Mouse (Mus musculus) intestine, embryonic 15.5 days (tissue): ENCODE data around the gene Olfr156. TPM values are rescaled to one million over a fixed set of nuclear protein-coding genes. Genes with fewer than 3 reads are reported as not detected.
A peak's percentile ranks its signal among the peaks of the same experiment; 100 is the strongest.

Source experiments
- ATAC-seq: fragments of 200-750 bp; cut with Nextera tagmentation; 2 replicates; pipeline ENCODE4 v1.8.0; 2017; ENCODE audit warnings: moderate TSS enrichment, moderate library complexity
- H3K27ac ChIP-seq: fragments of 300-500 bp; sonication (generic); 2 replicates; pipeline ENCODE4 v1.5.1; 2015; ENCODE audit warnings: mild to moderate bottlenecking, inconsistent platforms
- H3K27me3 ChIP-seq: fragments of 300-500 bp; sonication (generic); replicated peaks from 2 replicates; pipeline ENCODE4 v1.6.1; 2015; ENCODE audit warnings: inconsistent platforms
- H3K36me3 ChIP-seq: fragments of 300-500 bp; sonication (generic); 2 replicates; pipeline ENCODE4 v1.6.1; 2015; ENCODE audit warnings: inconsistent platforms
- H3K4me1 ChIP-seq: fragments of 300-500 bp; sonication (generic); replicated peaks from 2 replicates; pipeline ENCODE4 v1.6.1; 2015; ENCODE audit warnings: inconsistent platforms
- H3K4me2 ChIP-seq: fragments of 300-500 bp; sonication (generic); replicated peaks from 2 replicates; pipeline ENCODE4 v1.6.1; 2015; ENCODE audit warnings: mild to moderate bottlenecking, inconsistent platforms
- H3K4me3 ChIP-seq: fragments of 300-500 bp; sonication (generic); replicated peaks from 2 replicates; pipeline ENCODE4 v1.5.1; 2015; ENCODE audit warnings: inconsistent platforms
- H3K9ac ChIP-seq: fragments of 300-500 bp; sonication (generic); 2 replicates; pipeline ENCODE4 v1.6.1; 2015; ENCODE audit warnings: inconsistent platforms
- H3K9me3 ChIP-seq: fragments of 300-500 bp; sonication (generic); 2 replicates; pipeline ENCODE4 v1.6.1; 2016; ENCODE audit warnings: inconsistent platforms
- WGBS: fragments of 180-500 bp; shearing (Covaris S2); methylation state at CpG from one replicate; pipeline ENCODE4 v1.1.7; 2015; 5-methylcytosine and 5-hydroxymethylcytosine counted together
- polyA plus RNA-seq: library from polyadenylated mRNA; unstranded; fragments of >200 nt; fragmentation: Nextera tagmentation; extraction: Ambion mirVana; gene quantifications from 2 replicates; pipeline ENCODE4 v1.2.1, GENCODE M21; 2015

The Olfr156 gene
- polyA plus RNA-seq = not detected in 2 replicates

GRCm38 (mm10) chr4:43823845-43824337, at the start of gene Olfr156:
Olfr156 (minus strand) TSS chr4:43823895.
- no peaks in the 10 kb centered on the region for H3K9me3 ChIP-seq
- no peaks in the 10 kb centered on the region for H3K27me3 ChIP-seq
- H3K9ac ChIP-seq = no peak within 1 kb of the TSS
- WGBS = 15% methylated on average over 7 of the region's 7 CpGs
- no peak within 1 kb of the TSS for H3K4me3 ChIP-seq
- no peak for ATAC-seq
- H3K4me2 ChIP-seq = no peak within 1 kb of the TSS
- H3K4me1 ChIP-seq = no peaks in the 10 kb centered on the region
- no peaks in the 10 kb centered on the region for H3K36me3 ChIP-seq
- H3K27ac ChIP-seq = no peak within 1 kb of the TSS

GRCm38 (mm10) chr4:43869821-43870220, 46.1 kb upstream of the Olfr156 start:
- Histone ChIP-seq H3K9ac (no peak overlapping the region), H3K4me2 (no peak overlapping the region), H3K27ac (no peak overlapping the region), H3K27me3 (no peaks in the 10 kb centered on the region; the same call in 1 of the 2 replicates), H3K4me1 (no peaks in the 10 kb centered on the region), H3K4me3 (no peak overlapping the region), H3K9me3 (no peaks in the 10 kb centered on the region), H3K36me3 (no peaks in the 10 kb centered on the region)
- WGBS = 71% methylated on average over 10 of the region's 10 CpGs
- no peak for ATAC-seq

DNA sequence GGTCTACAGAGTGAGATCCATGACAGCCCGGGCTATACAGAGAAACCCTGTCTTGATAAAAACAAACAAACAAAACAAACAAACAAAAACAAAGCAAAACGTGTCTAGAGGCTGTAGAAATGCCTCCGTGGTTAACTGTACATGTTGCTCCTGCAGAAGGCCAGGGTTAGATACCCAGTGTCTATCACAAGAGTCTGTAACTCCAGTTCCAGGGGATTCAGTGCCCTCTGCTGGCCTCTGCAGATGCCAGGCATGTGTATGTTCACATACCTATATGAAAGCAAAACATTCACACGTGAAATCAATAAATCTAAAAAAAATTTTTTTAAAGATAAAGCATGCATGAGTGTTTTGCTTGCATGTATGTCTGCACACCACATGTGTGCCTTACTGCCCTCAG, 39.6 kb upstream of the Olfr156 start:
- WGBS = 63% methylated on average over 4 of the region's 4 CpGs
- Histone ChIP-seq H3K4me1 (no peaks in the 10 kb centered on the region), H3K27ac (no peak overlapping the region), H3K9ac (no peak overlapping the region), H3K27me3 (no peaks in the 10 kb centered on the region), H3K4me3 (no peak overlapping the region), H3K36me3 (no peaks in the 10 kb centered on the region), H3K9me3 (no peaks in the 10 kb centered on the region), H3K4me2 (no peak overlapping the region)
- ATAC-seq = no peak

DNA sequence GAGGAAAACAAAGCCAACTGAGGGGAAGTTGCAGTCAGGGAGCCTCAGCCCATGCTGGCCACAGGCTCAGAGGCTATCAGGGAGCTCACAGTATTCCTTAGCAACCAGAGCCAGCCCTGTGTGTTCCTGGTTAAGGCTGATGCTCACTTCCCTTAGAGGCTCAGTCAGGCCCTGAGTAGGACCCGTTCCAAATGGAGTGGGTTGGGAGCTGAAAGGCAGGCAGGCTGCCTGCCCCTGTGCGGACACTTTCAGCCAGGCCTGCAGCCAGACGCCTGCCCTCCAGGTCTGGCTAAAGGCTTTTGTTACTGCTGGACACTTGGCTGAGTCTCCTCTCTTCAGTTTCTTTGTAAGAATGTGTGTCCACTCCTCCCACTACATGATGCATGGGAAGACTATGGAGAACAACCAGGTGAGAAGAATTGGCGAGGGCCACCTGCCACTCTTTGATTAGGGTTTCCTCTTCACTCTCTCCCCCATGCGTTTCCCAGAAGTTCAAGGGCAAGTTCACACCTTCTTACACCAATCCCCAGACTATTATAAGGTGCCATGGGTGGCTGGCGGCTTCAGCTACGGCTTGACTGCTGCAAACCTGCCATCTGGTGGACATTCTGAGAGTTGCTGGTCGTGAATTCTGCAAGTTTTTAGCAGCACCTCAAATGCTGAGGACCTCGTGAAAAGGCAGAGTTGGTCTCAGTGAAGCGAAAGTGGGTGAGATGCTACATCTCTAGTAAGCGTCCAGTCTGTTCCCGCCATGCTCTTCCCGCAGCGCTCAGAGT, 37.2 kb upstream of the Olfr156 start:
- Histone ChIP-seq H3K4me3 (no peak overlapping the region), H3K36me3 (no peaks in the 10 kb centered on the region), H3K27ac (no peak overlapping the region), H3K4me1 (no peaks in the 10 kb centered on the region), H3K9me3 (no peaks in the 10 kb centered on the region), H3K27me3 (no peaks in the 10 kb centered on the region), H3K9ac (no peak overlapping the region), H3K4me2 (no peak overlapping the region)
- WGBS = 16% methylated on average over 14 of the region's 14 CpGs
- ATAC-seq = 0 out of 2 replicates have a peak, but pooled peaks have one; percentile 28

DNA sequence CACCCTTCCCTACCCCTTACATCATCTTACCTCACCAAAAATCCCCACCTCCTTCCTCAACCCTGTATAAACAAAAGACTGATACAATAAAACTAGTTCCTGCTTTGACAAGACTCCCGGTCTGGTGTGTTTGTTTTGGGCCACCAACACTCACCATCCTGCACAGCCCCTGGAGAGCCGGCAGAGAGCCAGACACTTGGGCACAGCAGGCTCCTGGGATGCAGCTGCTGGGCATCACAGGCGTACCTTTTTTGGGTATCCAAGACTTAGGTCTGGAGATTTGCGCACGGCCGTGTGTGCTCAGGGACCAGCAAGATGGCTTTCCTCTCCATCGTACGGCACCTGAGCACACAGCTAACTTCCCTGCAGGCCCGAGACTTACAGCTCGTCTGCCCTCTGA, 36.2 kb upstream of the Olfr156 start:
- Histone ChIP-seq H3K4me3 (no peak overlapping the region), H3K9ac (no peak overlapping the region), H3K27me3 (no peaks in the 10 kb centered on the region), H3K27ac (no peak overlapping the region), H3K4me1 (no peaks in the 10 kb centered on the region), H3K36me3 (no peaks in the 10 kb centered on the region), H3K9me3 (no peaks in the 10 kb centered on the region), H3K4me2 (no peak overlapping the region)
- ATAC-seq = no peak
- WGBS = 73% methylated on average over 10 of the region's 10 CpGs

DNA sequence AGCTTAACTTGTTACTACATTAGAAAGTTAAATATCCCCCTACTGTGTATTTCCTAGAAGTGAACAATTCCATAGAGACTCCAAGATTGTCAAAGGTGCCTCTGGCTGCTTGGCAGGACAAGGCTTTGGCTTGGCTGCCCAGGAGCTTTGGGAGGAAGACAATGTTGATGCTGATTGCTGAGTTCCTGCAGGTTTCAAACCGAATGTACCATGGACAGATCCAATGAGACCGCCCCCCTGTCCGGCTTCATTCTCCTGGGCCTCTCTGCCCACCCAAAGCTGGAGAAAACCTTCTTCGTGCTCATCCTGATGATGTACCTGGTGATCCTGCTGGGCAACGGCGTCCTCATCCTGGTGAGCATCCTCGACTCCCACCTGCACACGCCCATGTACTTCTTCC, 30.4 kb upstream of the Olfr156 start:
- Histone ChIP-seq H3K4me1 (no peaks in the 10 kb centered on the region), H3K27ac (no peak overlapping the region), H3K36me3 (no peaks in the 10 kb centered on the region), H3K4me3 (no peak overlapping the region), H3K9ac (no peak overlapping the region), H3K27me3 (no peaks in the 10 kb centered on the region), H3K4me2 (no peak overlapping the region), H3K9me3 (no peaks in the 10 kb centered on the region)
- 70% methylated on average over 8 of the region's 8 CpGs for WGBS
- ATAC-seq = no peak

DNA sequence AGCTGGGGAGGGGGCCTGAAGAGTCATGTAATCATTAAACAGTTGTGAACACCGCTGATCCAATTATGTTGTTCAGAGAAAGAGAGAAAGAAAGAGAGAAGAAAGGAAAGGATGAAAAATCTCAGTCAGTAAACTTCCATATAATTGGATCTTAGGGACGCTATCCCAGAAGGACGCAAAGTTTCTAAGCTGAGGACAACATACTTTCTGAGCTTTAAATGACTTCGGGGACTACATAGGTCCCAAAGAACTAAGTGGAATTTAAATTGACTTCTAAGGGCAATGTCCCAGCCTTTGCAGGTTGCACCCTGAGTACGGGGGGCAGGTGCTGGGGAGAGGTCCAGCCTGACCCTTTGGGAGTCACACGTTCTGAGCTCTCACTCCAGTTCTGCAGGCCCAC, 27.6 kb upstream of the Olfr156 start, which contains the start of gene Olfr155:
Olfr155 (plus strand) TSS at position 301 of the 400 bp plus-strand sequence.
- H3K27me3 ChIP-seq = no peaks in the 10 kb centered on the region

GRCm38 (mm10) chr4:43840101-43840500, 16.4 kb upstream of the Olfr156 start, which contains the start of gene Olfr157:
Olfr157 (minus strand) TSS chr4:43840201.
- Histone ChIP-seq H3K36me3 (no peaks in the 10 kb centered on the region), H3K27me3 (no peaks in the 10 kb centered on the region), H3K9ac (no peak within 1 kb of the TSS), H3K27ac (no peak within 1 kb of the TSS), H3K4me3 (no peak within 1 kb of the TSS), H3K9me3 (no peaks in the 10 kb centered on the region), H3K4me2 (no peak within 1 kb of the TSS), H3K4me1 (no peaks in the 10 kb centered on the region)
- ATAC-seq = no peak
- WGBS = 77% methylated on average over 1 of the region's 1 CpGs

More for the DNA sequence above, 27.6 kb upstream of the Olfr156 start, which contains the start of gene Olfr155:
- no peak within 1 kb of the TSS for H3K27ac ChIP-seq
- no peak within 1 kb of the TSS for H3K4me3 ChIP-seq
- 88% methylated on average over 6 of the region's 6 CpGs for WGBS
- no peaks in the 10 kb centered on the region for H3K4me1 ChIP-seq
- H3K9ac ChIP-seq = no peak within 1 kb of the TSS
- ATAC-seq = no peak
- H3K4me2 ChIP-seq = no peak within 1 kb of the TSS
- no peaks in the 10 kb centered on the region for H3K9me3 ChIP-seq
- no peaks in the 10 kb centered on the region for H3K36me3 ChIP-seq

DNA sequence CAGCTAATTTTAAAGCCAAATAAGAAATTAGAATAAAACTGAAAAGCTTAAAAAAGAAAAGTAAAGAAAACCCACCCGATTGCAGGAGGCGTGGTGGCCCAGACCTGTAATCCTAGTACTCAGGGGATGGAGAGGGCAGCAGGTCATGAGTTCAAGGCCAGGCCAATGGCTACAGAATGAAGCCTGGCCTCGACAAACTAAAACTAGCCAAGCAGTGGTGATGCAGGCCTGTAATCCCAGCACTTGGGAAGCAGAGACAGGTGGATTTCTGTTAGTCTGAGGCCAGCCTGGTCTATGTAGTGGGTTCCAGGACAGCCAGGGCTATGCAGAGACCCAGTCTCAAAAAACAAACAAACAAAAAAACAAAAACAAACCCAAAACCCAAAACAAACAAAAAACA, 14.6 kb upstream of the Olfr156 start:
- H3K9me3 ChIP-seq = no peaks in the 10 kb centered on the region
- H3K27ac ChIP-seq = no peak overlapping the region
- no peaks in the 10 kb centered on the region for H3K27me3 ChIP-seq
- H3K4me3 ChIP-seq = no peak overlapping the region
- H3K36me3 ChIP-seq = no peaks in the 10 kb centered on the region
- H3K4me2 ChIP-seq = no peak overlapping the region
- ATAC-seq = no peak
- H3K9ac ChIP-seq = no peak overlapping the region
- 56% methylated on average over 3 of the region's 3 CpGs for WGBS
- H3K4me1 ChIP-seq = no peaks in the 10 kb centered on the region

- H3K4me1 ChIP-seq = no peaks in the 10 kb centered on the region
- H3K9me3 ChIP-seq = no peaks in the 10 kb centered on the region
- no peak for ATAC-seq
Measured at GRCm38 (mm10) chr4:43834749-43835148, 11.1 kb upstream of the Olfr156 start.

GRCm38 (mm10) chr4:43833752-43834151, 10.1 kb upstream of the Olfr156 start:
- H3K36me3 ChIP-seq = no peaks in the 10 kb centered on the region
- no peaks in the 10 kb centered on the region for H3K9me3 ChIP-seq
- no peak overlapping the region for H3K9ac ChIP-seq
- H3K4me3 ChIP-seq = no peak overlapping the region
- no peak overlapping the region for H3K27ac ChIP-seq
- no peak for ATAC-seq
- H3K27me3 ChIP-seq = no peaks in the 10 kb centered on the region
- WGBS = 65% methylated on average over 5 of the region's 5 CpGs
- no peak overlapping the region for H3K4me2 ChIP-seq
- H3K4me1 ChIP-seq = no peaks in the 10 kb centered on the region

More at GRCm38 (mm10) chr4:43834749-43835148, 11.1 kb upstream of the Olfr156 start:
- H3K4me3 ChIP-seq = no peak overlapping the region
- WGBS = 71% methylated on average over 4 of the region's 4 CpGs
- H3K4me2 ChIP-seq = no peak overlapping the region
- no peak overlapping the region for H3K27ac ChIP-seq
- no peaks in the 10 kb centered on the region for H3K36me3 ChIP-seq
- no peak overlapping the region for H3K9ac ChIP-seq
- H3K27me3 ChIP-seq = no peaks in the 10 kb centered on the region

GRCm38 (mm10) chr4:43832031-43832430, 8.3 kb upstream of the Olfr156 start:
- Histone ChIP-seq H3K4me3 (no peak overlapping the region), H3K4me1 (no peaks in the 10 kb centered on the region), H3K9me3 (no peaks in the 10 kb centered on the region), H3K9ac (no peak overlapping the region), H3K27ac (no peak overlapping the region), H3K27me3 (no peaks in the 10 kb centered on the region), H3K4me2 (no peak overlapping the region), H3K36me3 (no peaks in the 10 kb centered on the region)
- 69% methylated on average over 5 of the region's 5 CpGs for whole genome bisulfite sequencing
- no peak for ATAC-seq

- no peaks in the 10 kb centered on the region for H3K36me3 ChIP-seq
- H3K27me3 ChIP-seq = no peaks in the 10 kb centered on the region
- H3K4me1 ChIP-seq = no peaks in the 10 kb centered on the region
- no peak overlapping the region for H3K4me3 ChIP-seq
- H3K4me2 ChIP-seq = no peak overlapping the region
- no peak overlapping the region for H3K27ac ChIP-seq
- ATAC-seq = no peak
- H3K9me3 ChIP-seq = no peaks in the 10 kb centered on the region
- H3K9ac ChIP-seq = no peak overlapping the region
- 86% methylated on average over 4 of the region's 4 CpGs for WGBS
Measured at GRCm38 (mm10) chr4:43828806-43829205, 5.1 kb upstream of the Olfr156 start.
